Mouse (Mus musculus) frontal cortex, postnatal 10 days (tissue): ENCODE results near the gene Igdcc3.

Experiments used
- DNase-seq, 2 experiments: peaks; one replicate each; pipeline ENCODE4 v3.0.0; 2022; ENCODE audit warnings: low spot score in 2 of 2, mixed read lengths in 1 of 2

Igdcc3 gene

DNA sequence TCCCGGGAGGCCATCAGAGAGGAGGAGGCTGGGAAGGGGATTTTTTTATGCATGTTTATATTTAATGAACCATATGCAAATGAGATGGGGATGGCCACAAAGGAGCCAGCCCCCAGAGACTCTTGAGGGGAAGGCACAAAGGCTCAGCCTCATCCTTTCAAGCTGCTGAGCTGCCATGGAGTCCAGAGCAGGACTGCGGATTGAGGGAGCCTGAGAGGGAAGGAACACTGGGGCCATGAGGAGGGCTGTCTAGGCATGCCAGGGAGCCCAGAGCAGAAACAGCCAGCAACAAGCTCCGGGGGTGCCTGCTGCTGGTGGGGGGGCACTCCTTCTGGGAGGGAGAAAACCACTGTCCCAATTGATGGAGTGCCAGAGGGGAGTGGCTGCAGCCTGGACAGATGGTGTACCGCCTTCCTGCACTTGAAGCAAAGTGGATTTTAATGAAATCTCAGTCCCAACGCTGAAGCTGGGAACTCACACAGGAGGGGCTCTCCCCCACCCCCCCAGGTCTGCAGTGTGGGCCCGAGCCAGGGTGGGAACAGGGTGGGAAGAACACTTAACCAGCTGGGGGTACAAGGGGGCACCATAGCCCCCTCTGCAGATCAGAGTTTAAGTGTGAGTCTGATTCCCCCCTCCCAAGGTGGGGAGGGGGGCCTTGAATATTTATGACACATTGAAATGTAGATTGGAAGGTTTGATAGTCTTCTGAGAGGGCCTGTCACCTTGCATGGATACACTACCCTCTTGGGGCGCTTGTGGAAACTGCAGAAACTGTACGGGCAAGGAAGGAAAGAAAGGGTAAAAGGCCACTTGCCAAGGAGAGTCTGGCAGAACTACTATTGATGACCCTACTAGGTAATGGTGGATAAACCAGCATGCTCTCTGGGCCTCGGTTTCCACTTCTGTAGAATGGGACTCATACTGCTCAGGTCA, 35.2 kb downstream of the Igdcc3 start:
- no peak for DNase-seq

DNA sequence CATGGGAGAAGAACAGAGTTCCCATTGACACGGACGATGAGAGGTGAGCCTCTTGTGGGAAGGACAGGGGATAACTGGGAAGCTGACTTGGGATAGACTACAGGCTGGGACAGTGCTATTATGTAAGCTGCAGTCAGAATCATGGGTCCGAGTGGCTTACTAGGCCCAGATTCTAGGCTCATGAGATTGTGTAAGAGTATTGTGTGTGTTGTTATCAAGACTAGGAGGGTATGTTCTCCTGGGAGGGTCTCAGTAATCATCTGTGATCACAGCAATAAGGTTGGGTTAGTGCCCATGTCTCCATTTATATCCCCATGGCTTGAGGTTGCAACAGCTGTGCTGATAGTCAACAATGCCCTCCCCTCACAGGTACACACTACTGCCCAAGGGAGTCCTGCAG, 36.5 kb downstream of the Igdcc3 start:
- no peak for DNase-seq

DNA sequence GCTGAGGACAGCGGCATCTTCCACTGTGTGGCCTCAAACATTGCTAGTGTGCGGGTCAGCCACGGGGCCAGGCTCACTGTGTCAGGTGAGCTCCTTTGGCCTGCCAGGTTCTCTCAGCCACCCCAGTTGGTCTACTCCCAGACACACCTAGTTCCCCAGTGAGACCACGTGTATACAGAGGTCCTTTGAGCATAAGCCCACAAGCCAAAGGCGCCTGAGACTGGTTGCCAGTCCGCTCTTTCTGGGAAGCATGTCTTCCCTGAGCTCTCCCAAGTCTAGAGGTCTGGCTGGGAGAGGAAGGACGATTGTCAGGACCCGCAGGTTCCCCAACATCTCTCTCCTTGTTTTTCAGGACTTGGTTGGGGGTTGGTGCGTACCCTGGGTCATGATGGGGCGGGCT, 36.9 kb downstream of the Igdcc3 start:
- no peak for DNase-seq

DNA sequence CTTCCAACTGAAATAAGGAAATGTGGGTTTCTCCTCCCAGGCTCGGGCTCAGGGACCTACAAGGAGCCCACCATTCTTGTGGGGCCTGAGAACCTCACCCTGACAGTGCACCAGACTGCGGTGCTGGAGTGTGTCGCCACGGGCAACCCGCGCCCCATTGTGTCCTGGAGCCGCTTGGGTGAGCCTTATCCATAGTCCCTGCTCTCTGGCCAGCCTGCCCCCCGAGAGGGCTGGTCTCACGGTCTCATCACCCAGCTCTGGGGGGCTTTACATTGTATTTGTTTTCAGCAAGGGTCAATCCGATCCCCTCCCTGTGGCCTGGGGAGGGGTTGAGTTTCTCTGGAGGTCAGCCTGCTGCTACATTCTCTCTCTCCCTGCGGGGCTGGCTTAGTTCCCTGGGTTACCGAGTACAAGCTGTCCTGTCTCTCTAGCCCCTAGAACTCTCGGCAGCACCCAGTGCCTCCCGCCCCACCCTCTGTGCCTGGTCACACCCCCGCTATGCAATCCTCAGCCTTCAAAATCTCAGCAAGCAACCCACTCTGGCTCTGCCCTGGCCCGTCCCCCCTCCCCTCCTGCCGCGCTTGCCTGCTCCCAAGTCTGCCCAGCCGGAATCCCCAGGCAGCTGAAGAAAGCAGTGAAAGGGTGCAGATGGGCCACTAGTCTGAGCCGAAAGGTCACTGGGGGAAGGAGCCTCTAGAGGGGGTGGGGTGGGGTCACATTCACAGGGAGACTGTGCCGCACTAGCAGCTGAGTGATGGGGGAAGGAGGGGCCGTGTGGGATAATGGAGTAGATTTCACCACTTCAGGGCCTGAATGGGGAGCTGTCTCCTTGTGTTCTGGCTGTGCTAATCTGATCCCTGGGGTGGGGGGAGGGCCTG, 37.6 kb downstream of the Igdcc3 start:
- no peak for DNase-seq

DNA sequence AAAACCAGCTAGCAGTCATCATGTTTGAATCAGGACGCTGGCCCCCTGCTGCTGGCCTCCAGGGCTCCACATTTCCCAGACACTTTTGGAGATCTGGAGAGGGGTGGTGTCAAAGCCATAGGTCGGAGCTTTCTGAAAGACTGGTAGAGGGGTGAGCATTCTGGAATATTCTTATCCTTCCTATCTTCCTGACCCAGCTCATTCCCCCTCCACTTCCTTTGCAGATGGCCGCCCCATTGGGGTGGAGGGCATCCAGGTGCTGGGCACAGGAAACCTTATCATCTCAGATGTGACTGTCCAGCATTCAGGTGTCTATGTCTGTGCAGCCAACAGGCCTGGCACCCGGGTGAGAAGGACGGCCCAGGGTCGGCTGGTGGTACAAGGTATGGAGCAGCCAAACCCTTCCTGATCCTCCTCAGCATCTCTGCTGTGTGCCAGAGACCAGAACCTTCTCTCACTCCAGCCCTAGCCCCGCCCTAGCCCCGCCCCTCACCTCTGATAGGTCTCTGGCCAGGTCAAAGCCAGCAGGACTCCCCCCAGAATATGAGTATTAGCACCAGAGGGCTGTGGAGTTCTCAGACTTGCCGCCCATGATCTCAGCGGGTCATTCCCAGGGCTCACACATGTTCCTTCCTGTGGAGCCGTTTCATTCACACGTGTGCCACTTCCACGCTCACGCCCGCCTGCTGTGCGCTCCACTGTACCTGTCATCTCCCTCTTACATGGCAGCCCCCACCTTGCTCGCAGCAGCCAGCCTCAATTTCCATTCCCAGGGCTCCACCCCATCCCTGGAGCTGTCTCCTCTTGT, 39.0 kb downstream of the Igdcc3 start:
- DNase-seq: no peak

DNA sequence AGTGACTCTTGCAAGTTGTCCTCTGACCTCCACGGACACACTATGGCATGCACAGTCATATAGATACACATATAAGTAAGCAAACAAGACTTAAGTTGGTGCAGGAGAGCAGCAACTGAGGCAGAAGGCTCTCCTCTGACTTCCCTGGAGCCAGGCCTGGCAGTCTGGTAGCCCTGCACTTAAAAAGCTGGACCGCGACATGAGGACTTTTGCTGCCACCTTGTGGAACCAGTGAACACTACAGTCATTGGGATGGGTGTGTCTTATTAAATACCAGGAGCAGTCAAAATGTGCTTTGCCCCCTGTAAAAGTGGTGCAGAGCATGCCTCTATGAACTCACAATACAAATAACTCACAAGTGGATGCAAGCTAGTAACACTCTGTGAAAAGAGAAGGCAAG, 47.6 kb downstream of the Igdcc3 start:
- DNase-seq: peak; percentile 57 to 80

DNA sequence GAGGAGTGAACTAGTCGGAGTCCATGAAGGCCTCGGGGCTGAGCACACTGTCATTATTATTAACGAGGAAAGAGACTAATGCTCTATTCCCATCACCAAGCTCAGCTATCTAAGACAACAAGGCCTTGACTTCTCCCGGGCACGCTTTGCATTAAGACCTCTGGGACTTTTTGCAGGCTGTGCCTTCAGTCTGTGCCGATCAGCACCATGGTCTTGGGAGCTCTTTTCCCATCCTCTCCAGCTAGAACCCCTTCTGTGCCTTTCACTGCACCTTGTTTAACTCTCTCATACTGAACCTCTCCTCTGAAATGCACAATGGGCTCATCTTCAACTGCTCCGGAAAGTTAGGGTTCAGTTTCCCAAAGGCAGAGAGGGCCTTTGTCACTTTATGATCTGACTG, 49.3 kb downstream of the Igdcc3 start:
- no peak for DNase-seq

DNA sequence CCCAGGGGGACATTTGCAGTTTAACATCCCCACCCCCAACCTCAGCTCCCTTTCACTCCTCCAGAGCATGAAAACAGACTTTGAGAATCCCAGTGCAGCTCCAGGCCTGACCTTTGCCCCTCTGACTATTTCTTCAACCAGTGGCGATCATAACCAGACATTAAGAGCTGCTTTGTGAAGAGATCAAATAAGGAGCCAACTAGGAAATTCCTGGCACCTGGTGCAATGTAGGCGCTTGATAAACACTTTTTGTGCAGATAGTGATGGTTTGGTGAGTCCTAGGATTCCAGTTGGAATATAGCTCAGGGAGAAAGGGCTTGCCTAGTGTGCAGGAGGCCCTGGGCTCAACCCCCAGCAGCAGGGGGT, 50.4 kb downstream of the Igdcc3 start:
- DNase-seq: no peak

DNA sequence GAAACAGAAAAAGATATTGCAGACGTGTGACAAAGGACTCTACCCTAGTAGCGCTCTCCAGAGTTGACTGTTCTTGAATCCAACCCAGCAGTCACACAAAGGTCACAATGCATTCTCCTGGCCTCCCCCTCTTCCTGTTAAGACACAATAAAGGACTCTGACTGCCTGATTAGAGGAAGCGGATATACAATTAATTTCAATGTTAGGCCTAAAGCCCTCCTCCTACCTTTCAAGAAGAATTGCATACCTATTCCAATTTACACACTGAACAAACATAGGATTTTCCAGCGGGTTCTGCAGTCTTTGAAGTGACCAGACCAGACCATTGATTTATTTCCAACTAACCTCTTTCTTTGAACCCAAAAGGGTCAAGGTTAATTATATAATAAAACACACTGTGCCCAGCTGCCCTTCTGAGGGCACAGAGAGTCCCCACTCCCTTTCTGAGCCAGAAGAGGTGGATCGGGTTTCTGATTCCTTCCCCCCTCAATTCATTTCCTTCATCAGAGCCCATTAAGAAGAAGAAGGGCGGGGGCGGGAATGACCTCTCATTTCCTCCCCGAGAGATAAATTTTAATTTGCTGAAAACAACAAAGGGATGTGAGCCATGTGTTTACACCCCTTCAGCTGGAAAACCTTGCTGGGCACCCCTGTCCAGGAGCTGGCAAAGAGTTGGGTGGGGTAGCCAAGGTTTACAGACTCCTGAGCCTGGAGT, 50.9 kb downstream of the Igdcc3 start:
- no peak for DNase-seq

DNA sequence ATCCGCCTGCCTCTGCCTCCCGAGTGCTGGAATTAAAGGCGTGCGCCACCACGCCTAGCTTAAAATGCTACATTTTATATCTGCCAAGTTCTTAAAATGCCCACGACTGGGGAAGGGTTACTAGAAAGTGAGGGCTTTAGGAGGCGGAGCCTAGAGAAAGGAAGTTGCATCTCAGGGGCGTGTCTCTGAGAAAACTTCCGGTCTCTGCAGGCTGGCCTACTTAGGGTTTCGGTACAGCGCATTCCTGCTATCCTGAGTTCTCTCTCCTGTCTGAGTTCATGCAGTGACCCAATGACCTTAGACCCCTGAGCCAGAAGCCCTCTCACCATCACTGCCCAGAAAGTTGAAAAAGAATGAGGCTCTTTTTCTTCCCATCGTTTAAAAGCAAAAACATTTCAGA, 52.2 kb downstream of the Igdcc3 start:
- no peak for DNase-seq

DNA sequence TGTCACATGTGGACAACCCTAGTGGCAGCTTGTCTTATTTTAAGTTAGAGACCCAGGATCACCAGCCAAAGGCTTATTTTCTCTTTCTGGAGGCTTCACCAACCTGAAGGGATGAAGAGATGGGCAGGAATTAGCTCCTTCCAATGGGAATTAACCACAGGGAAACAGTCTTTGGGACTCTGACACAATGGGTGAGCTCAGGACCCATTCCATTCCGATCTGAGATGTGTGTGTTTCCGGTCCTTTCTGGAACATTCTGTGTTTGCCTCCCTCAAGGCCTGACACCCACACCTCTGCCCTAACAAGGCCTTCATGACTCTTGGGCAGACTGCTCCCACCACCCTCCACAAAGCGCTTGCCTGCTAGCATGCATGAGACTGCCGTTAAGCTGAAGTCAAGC, 54.1 kb downstream of the Igdcc3 start, which contains the start of gene Parp16:
Gene Parp16, plus strand, starts transcription at position 301 of the 400 bp plus-strand sequence.
- DNase-seq: no peak

DNA sequence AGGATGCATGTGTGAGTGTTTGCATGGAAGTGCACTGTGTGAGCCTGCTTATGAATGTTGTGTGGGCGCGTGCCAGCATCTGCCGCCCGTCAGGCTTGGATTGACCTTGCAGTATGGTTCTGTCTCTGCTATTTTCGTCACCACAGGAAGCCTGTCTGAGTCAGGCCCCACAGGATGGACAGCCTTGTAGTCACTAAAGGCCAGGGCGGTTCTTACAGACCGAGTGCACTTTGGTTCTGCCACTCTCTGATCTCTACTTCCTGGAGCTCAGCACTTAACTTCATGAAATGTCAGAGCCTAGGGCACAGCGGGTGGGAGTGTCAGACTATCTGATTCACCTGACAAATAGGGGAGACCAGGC, 54.6 kb downstream of the Igdcc3 start:
- no peak for DNase-seq

DNA sequence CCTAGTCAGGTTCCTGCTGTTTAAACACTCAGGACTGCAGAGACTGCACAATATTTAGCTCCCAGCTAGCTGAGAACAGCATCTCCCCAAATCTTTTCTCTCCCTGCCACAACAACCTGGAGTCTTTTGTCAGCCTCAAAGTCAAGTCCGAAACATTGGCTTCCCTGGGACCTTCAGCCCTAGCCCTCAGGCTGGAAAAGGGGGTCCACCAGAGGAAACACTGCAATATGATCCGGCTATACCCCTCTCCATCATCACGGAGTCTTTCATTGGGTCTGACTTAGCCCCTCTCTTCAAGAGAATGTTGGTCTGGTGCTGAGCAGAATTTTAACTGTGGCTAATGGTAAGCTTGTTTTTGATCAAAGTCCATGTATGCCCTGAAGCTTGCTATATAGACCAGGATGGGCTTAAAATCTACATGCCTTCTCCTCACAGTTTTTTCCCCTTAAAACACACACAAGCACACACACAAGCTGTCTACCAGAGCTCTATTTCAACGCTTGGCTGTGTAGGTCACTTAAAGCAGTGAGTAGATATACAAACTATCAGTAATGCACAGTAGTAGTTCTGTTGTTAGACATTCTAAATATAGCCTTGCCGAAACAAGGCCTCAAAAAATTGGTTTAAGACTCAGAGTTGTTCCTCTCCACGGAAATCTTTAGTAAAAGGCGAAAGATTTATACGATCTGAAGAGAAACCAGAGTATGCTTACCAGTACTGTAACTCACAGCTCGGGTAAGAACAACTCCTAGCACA, 55.2 kb downstream of the Igdcc3 start:
- no peak for DNase-seq

DNA sequence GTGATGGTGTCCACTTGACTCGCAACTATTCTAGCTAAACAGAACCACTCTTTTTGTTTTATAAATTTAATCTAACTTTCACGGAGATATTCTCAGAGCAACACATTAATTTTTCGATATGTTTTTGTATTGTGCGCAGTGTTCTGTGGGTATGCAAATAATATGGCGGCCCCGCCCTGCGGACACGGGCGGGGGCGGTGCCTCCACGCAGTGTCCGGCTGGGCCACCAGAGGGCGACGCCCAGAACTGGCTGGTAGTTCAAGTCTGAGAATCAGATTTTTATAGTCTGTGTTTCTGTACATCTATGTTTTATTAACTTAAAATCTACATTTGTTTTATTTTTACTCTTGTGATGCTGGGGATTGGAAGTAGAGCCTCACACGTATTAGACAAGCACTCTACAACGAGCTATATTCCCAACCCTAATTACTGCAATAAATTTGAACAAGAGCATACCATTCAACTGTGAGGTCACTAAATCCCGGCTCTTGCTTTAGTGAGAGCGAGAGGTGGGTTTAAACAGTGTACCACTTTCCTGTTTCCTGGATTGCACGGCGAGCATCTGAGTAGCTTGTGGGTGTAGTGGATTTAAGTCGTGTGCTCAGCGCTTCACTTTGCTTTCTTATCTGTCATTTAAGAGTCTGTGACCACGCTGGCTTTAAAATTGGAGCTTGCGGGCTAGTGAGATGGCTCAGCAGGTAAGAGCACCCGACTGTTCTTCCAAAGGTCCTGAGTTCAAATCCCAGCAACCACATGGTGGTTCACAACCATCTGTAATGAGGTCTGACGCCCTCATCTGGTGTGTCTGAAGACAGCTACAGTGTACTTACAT, 56.0 kb downstream of the Igdcc3 start:
- DNase-seq: peak; percentile 88 to 90

DNA sequence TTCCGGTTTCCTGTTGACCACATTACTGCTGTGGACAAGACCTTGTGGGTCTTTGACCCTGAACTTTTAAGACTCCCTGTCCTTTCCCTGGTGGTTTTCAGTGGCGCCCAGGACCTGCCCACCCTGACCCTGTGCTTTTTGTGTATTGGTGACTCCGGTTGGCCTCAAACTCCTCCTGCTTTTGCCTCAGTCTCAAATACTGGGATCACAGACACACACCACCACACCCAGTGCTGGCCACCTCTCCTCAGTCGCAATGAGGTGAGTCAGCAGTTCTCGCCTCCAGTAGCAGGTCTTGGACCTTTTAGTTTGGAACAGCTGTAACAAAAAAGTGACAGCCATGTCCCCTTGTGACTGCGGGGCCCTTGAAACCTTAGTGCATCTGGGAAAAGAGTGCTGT, 56.8 kb downstream of the Igdcc3 start:
- DNase-seq: no peak

DNA sequence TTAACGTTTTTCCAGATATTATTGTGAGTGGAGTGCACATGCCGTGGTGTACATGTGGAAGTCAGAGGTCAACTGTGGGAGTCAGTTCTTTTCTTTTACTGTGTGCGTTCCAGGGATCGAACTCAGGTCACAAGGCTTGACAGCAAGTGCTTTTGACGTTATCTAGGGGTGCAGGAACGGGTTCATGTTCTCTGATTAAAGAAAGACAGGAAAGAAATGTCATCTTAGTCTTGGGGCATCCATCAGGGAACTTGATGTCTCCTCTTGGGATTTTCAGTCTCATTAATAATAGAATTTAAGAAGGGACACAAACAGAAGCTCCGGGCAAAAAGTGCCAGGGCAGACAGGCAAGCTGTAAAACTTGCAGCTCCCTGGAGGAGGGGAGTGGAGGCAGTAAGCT, 58.7 kb downstream of the Igdcc3 start:
- no peak for DNase-seq

DNA sequence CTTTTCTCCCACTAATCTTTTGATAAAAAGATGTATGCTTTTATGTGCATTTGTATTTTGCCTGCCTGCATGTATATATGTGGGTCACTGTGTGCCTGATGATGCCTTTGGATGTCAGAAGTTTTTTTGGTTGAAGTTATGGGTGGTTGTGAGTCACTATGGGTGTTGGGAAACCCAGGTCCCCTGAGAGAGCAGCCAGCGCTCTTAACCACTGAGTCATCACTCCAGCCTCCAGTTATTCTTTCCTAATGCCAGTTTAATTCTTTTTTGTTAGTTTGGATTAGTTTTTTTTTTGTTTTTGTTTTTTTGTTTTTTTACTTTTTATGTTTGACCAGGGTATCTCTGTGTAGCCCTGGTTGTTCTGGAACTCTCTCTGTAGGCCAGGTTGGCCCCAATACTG, 59.6 kb downstream of the Igdcc3 start:
- DNase-seq: no peak

DNA sequence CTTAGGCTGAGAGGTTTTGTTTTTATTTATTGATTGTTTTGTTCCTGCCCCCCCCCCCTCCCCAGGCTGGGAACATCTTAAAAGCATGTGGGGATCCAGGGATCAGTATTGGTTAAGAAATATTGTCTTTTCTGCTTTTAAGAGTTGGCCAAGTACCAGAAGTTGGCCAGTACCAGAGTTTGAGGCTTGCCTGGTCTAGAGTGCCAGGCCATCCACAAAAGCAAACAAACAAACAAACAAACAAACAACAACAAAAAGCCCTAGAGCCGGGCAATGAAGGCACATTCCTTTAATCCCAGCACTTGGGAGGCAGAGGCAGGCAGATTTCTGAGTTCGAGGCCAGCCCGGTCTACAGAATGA, 60.0 kb downstream of the Igdcc3 start:
- no peak for DNase-seq

DNA sequence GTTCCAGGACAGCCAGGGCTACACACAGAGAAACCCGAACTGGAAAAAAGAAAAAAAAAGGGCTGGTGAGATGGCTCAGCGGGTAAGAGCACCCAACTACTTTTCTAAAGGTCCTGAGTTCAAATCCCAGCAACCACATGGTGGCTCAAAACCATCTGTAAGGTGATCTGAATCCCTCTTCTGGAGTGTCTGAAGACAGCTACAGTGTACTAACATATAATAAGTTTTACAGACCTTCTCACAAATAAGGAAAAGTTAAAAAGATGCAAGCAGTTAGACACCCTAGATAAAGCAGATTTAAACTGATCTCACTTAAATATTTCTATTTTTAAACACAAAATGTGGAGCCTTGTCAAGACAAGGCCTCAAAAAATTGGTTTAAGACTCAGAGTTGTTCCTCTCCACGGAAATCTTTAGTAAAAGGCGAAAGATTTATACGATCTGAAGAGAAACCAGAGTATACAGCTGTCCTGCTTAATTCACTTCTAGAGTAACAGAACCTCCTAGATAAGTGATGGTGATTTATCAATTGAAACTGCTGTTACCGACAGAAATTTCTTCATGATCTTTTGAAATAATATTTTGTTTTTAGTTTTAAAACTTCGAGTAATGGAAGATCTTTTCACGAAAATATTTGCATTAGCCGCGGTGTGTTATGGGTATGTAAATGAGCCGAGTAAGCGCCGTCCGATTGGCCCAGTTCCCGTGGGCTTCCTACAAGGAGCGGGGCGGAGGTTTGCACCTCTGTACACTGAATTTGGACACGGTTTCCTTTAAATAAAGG, 60.6 kb downstream of the Igdcc3 start:
- peak; percentile 72 to 74 for DNase-seq
